Mouse (Mus musculus) testis, adult 2 months (tissue): ENCODE measurements around the gene Ruvbl1. TPM values are rescaled to one million over a fixed set of nuclear protein-coding genes. Genes with fewer than 3 reads are reported as not detected.

Experiments
- H3K27ac ChIP-seq: fragments of 200-500 bp; 2 replicates; pipeline ENCODE4 v1.5.1; 2012; ENCODE audit warnings: low read depth, low read length; ENCODE audit not compliant: control insufficient read depth, insufficient read depth
- H3K27me3 ChIP-seq: fragments of 200-500 bp; 2 replicates; pipeline ENCODE4 v1.6.1; 2012; ENCODE audit warnings: mild to moderate bottlenecking, low read length, moderate library complexity; ENCODE audit not compliant: control insufficient read depth, insufficient read depth
- H3K36me3 ChIP-seq: fragments of 200-500 bp; 2 replicates; pipeline ENCODE4 v1.6.1; 2012; ENCODE audit warnings: mild to moderate bottlenecking, low read length; ENCODE audit not compliant: control insufficient read depth, insufficient read depth
- H3K4me1 ChIP-seq: fragments of 200-500 bp; 2 replicates; pipeline ENCODE4 v1.6.1; 2012; ENCODE audit warnings: low read length; ENCODE audit not compliant: control insufficient read depth, insufficient read depth
- H3K4me3 ChIP-seq: fragments of 200-500 bp; 2 replicates; pipeline ENCODE4 v1.5.1; 2012; ENCODE audit warnings: low read depth, mild to moderate bottlenecking, low read length, moderate library complexity, mixed read lengths; ENCODE audit not compliant: control insufficient read depth
- CTCF ChIP-seq: fragments of 200-500 bp; IDR thresholded peaks from 2 replicates; pipeline ENCODE4 v1.5.1; 2012; ENCODE audit warnings: low read depth, mild to moderate bottlenecking, inconsistent platforms, low read length, moderate library complexity; ENCODE audit not compliant: control insufficient read depth, insufficient read depth, insufficient replicate concordance
- POLR2A ChIP-seq: fragments of 200-500 bp; IDR thresholded peaks from 2 replicates; pipeline ENCODE4 v1.6.1; 2012; ENCODE audit warnings: low read depth, mild to moderate bottlenecking, inconsistent platforms, low read length, moderate library complexity; ENCODE audit not compliant: control insufficient read depth
- polyA plus RNA-seq: library from polyadenylated mRNA; depleted of rRNA; stranded (reverse); fragments of >200 nt; gene quantifications from 2 replicates; pipeline ENCODE4 v1.2.3, GENCODE M21; 2012

Gene Ruvbl1
- polyA plus RNA-seq, 1 experiment: 27.0 TPM

GRCm38 (mm10) chr6:88483111-88483510 is 17.9 kb downstream of the Ruvbl1 start:
- no peak overlapping the region for H3K27ac ChIP-seq
- no peaks in the 10 kb centered on the region; the same call in 1 of the 2 replicates for H3K4me1 ChIP-seq
- no peaks in the 10 kb centered on the region for H3K27me3 ChIP-seq
- TF ChIP-seq POLR2A: no peak
- peaks cover 3% of the 10 kb centered on the region for H3K36me3 ChIP-seq
- H3K4me3 ChIP-seq: no peak overlapping the region

GRCm38 (mm10) chr6:88483913-88484312 is 18.7 kb downstream of the Ruvbl1 start:
- peaks cover 3% of the 10 kb centered on the region for H3K36me3 ChIP-seq
- H3K4me3 ChIP-seq: no peak overlapping the region
- no peaks in the 10 kb centered on the region for H3K27me3 ChIP-seq
- no peak overlapping the region for H3K27ac ChIP-seq
- H3K4me1 ChIP-seq: no peaks in the 10 kb centered on the region; the same call in 1 of the 2 replicates
- TF ChIP-seq POLR2A (no peak), CTCF (no peak)

GRCm38 (mm10) chr6:88485378-88485777 is 20.2 kb downstream of the Ruvbl1 start:
- Histone ChIP-seq H3K36me3 (peaks cover 3% of the 10 kb centered on the region), H3K4me1 (no peaks in the 10 kb centered on the region; the same call in 1 of the 2 replicates)
- TF ChIP-seq POLR2A (no peak), CTCF (no peak)

GRCm38 (mm10) chr6:88486893-88487292 is 21.7 kb downstream of the Ruvbl1 start:
- Histone ChIP-seq H3K36me3 (peaks cover 2% of the 10 kb centered on the region), H3K27me3 (no peaks in the 10 kb centered on the region), H3K4me1 (no peaks in the 10 kb centered on the region; the same call in 1 of the 2 replicates), H3K4me3 (no peak overlapping the region), H3K27ac (no peak overlapping the region)
- TF ChIP-seq CTCF: no peak; the same call in 1 of the 2 replicates
- no peak for TF ChIP-seq POLR2A

More at GRCm38 (mm10) chr6:88485378-88485777, 20.2 kb downstream of the Ruvbl1 start:
- H3K4me3 ChIP-seq: no peak overlapping the region
- H3K27me3 ChIP-seq: no peaks in the 10 kb centered on the region
- H3K27ac ChIP-seq: no peak overlapping the region

- Histone ChIP-seq H3K27ac (no peak overlapping the region), H3K4me3 (no peak overlapping the region), H3K4me1 (no peaks in the 10 kb centered on the region), H3K27me3 (no peaks in the 10 kb centered on the region), H3K36me3 (peaks cover 2% of the 10 kb centered on the region; the same call in 1 of the 2 replicates)
- TF ChIP-seq POLR2A: no peak
- no peak for TF ChIP-seq CTCF
Measured at GRCm38 (mm10) chr6:88489026-88489425, 23.8 kb downstream of the Ruvbl1 start.

GRCm38 (mm10) chr6:88489834-88490233 is 24.6 kb downstream of the Ruvbl1 start:
- Histone ChIP-seq H3K27me3 (no peaks in the 10 kb centered on the region), H3K4me3 (no peak overlapping the region), H3K4me1 (no peaks in the 10 kb centered on the region), H3K36me3 (no peaks in the 10 kb centered on the region), H3K27ac (no peak overlapping the region)
- TF ChIP-seq POLR2A (no peak), CTCF (no peak)

- Histone ChIP-seq H3K36me3 (no peaks in the 10 kb centered on the region), H3K27me3 (no peaks in the 10 kb centered on the region), H3K4me3 (no peak overlapping the region), H3K4me1 (no peaks in the 10 kb centered on the region), H3K27ac (no peak overlapping the region)
- TF ChIP-seq CTCF (no peak), POLR2A (no peak)
Measured at GRCm38 (mm10) chr6:88490629-88491354, 25.6 kb downstream of the Ruvbl1 start.
